Mouse (Mus musculus): ENCODE measurements around the gene Vcpkmt. TPM values are rescaled to one million over a fixed set of nuclear protein-coding genes. Genes with fewer than 3 reads are reported as not detected.

The Vcpkmt gene
- polyA plus RNA-seq, 2 experiments, result 21.3 to 28.2 TPM

DNA sequence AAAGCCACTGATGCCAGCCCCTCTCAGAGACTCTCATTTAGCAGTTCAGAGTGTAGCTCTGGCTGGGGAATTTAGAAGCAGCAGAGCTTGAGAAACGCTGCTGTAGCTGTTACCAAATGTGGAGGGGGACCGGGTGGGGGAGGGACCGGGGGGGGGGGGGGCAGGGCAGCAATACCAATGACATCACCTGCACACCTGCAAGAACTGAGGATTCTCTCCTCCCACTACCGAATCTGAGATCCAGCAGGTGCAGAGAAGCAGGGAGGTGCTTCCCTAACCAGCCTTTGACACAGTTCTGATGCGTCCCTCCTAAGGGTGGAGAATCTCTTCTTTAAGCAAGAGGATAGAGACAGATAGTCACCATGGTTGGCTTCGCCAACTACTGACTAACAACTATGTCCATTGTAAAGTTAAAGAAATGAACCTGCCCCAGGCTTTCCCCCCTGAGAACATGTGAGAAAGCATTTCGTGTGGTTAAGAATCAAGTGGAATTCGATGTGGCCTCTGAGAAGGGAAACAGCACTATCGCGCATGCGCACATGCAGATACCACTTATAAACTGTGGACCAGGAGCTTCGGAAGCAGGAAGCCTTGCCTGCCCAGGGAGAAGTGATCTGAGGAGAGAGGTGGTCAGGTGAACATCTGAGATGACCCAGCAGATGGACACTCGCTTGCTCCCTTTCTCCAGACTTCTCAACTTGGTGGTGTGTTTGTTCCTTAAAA lies 37.2 kb downstream of the Vcpkmt start:
- Histone ChIP-seq H3K27me3 (ENCODE audit: control insufficient read depth, insufficient read depth, low read length) (no peaks in the 10 kb centered on the region), H3K4me1 (ENCODE audit: control insufficient read depth, insufficient read depth, low read length) (peaks cover 2% of the 10 kb centered on the region; the same call in 1 of the 2 replicates), H3K27ac (replicated peaks; ENCODE audit: low read depth, low read length) (no peak overlapping the region), H3K4me2 (replicated peaks; ENCODE audit: low read depth, low read length, severe bottlenecking) (no peak overlapping the region), H3K9ac (ENCODE audit: low read depth, low read length, severe bottlenecking) (no peak overlapping the region), H3K36me3 (ENCODE audit: control insufficient read depth, insufficient read depth, low read length) (no peaks in the 10 kb centered on the region), H3K9me3 (ENCODE audit: control insufficient read depth, low read length) (no peaks in the 10 kb centered on the region), H3K4me3 (replicated peaks; ENCODE audit: low read length) (no peak overlapping the region)
- ATAC-seq (ENCODE audit: low FRiP score, low read depth) (no peak), DNase-seq (ENCODE audit: low spot score) (no peak)
- 68% methylated on average over 12 of the region's 13 CpGs for WGBS
- no peak for TF ChIP-seq POLR2A (IDR thresholded peaks at IDR 0.05; ENCODE audit: borderline replicate concordance, extremely low read depth, insufficient read depth, insufficient read length)

DNA sequence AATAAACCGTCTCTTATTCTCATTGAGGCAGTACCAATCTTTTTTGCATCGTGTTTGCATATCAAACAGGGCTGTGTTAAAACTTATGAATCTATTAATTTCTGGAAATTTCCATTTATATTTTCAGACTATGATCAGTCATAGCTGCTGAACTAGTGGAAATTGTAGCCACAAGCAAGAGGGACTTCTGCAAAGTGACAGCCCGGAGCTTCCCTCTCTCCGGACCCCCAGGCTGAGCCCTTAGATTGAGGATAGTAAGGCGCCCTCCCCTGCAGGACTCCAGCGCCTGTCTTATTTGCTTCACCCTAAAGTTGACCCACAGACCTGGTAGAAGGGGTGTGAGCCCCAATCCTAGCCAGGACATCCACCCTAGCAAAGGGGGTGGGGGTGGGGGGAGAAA lies 37.8 kb downstream of the Vcpkmt start:
- Histone ChIP-seq H3K36me3 (ENCODE audit: control insufficient read depth, insufficient read depth, low read length) (no peaks in the 10 kb centered on the region), H3K27ac (replicated peaks; ENCODE audit: low read depth, low read length) (no peak overlapping the region), H3K9me3 (ENCODE audit: control insufficient read depth, low read length) (no peaks in the 10 kb centered on the region), H3K4me1 (ENCODE audit: control insufficient read depth, insufficient read depth, low read length) (peaks cover 2% of the 10 kb centered on the region; the same call in 1 of the 2 replicates), H3K9ac (ENCODE audit: low read depth, low read length, severe bottlenecking) (no peak overlapping the region), H3K4me2 (replicated peaks; ENCODE audit: low read depth, low read length, severe bottlenecking) (no peak overlapping the region), H3K4me3 (replicated peaks; ENCODE audit: low read length) (no peak overlapping the region), H3K27me3 (ENCODE audit: control insufficient read depth, insufficient read depth, low read length) (no peaks in the 10 kb centered on the region)
- TF ChIP-seq POLR2A (IDR thresholded peaks at IDR 0.05; ENCODE audit: borderline replicate concordance, extremely low read depth, insufficient read depth, insufficient read length), result no peak
- no peak for DNase-seq (ENCODE audit: low spot score)
- no peak for ATAC-seq (ENCODE audit: low FRiP score, low read depth)
- WGBS, result 84% methylated on average over 6 of the region's 6 CpGs

DNA sequence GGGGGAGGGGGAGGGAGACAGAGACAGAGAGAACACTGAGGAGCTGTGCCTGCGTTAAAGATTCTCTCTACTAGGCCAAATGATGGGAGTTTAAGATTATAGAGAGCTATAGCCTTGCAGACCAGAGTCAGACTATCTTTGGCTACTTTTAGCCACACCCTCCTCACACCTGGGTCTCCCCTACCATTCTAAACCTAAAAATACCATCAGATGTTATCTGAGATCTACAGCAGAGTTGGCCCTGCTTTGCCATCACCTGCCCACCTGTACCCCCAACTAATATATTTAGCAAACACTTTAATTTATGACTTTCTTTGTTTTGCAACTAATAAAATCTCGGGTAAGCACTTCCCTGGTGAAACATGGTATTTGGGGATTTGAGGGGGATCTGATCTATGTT lies 38.3 kb downstream of the Vcpkmt start:
- no peaks in the 10 kb centered on the region for H3K9me3 ChIP-seq (ENCODE audit: control insufficient read depth, low read length)
- H3K4me1 ChIP-seq (ENCODE audit: control insufficient read depth, insufficient read depth, low read length), result peaks cover 2% of the 10 kb centered on the region; the same call in 1 of the 2 replicates
- H3K4me2 ChIP-seq (replicated peaks; ENCODE audit: low read depth, low read length, severe bottlenecking), result no peak overlapping the region
- H3K27me3 ChIP-seq (ENCODE audit: control insufficient read depth, insufficient read depth, low read length), result no peaks in the 10 kb centered on the region
- H3K36me3 ChIP-seq (ENCODE audit: control insufficient read depth, insufficient read depth, low read length), result no peaks in the 10 kb centered on the region
- no peak overlapping the region for H3K27ac ChIP-seq (replicated peaks; ENCODE audit: low read depth, low read length)
- ATAC-seq (ENCODE audit: low FRiP score, low read depth) (no peak), DNase-seq (ENCODE audit: low spot score) (no peak)
- H3K4me3 ChIP-seq (replicated peaks; ENCODE audit: low read length), result no peak overlapping the region
- H3K9ac ChIP-seq (ENCODE audit: low read depth, low read length, severe bottlenecking), result no peak overlapping the region
- 44% methylated on average over 2 of the region's 2 CpGs for WGBS
- no peak for TF ChIP-seq POLR2A (IDR thresholded peaks at IDR 0.05; ENCODE audit: borderline replicate concordance, extremely low read depth, insufficient read depth, insufficient read length)

DNA sequence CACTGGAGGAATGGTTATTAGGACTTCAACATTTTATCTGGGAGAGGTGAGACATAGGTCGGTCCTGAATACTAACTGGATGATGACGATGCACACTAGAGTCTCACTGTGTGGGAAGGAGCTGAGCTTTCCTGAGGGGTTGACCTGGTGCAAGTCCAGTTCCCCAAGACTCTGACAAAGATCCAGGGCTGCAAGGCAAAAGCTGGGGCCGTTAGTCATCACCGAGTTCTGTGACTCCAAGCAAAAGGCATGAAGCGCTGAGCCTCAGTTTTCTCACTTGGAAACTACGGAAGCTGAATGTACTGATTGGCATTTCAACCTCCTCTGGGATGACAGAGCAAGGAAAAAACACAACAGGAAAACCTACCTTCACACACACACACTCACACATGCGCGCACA lies 40.5 kb downstream of the Vcpkmt start:
- no peaks in the 10 kb centered on the region for H3K9me3 ChIP-seq (ENCODE audit: control insufficient read depth, low read length)
- H3K27ac ChIP-seq (replicated peaks; ENCODE audit: low read depth, low read length), result no peak overlapping the region
- ATAC-seq (ENCODE audit: low FRiP score, low read depth) (no peak), DNase-seq (ENCODE audit: low spot score) (no peak)
- H3K9ac ChIP-seq (ENCODE audit: low read depth, low read length, severe bottlenecking), result no peak overlapping the region
- no peak for TF ChIP-seq POLR2A (IDR thresholded peaks at IDR 0.05; ENCODE audit: borderline replicate concordance, extremely low read depth, insufficient read depth, insufficient read length)
- 90% methylated on average over 8 of the region's 8 CpGs for WGBS
- H3K4me3 ChIP-seq (replicated peaks; ENCODE audit: low read length), result no peak overlapping the region
- H3K4me1 ChIP-seq (ENCODE audit: control insufficient read depth, insufficient read depth, low read length), result peaks cover 19% of the 10 kb centered on the region
- no peaks in the 10 kb centered on the region for H3K27me3 ChIP-seq (ENCODE audit: control insufficient read depth, insufficient read depth, low read length)
- no peak overlapping the region for H3K4me2 ChIP-seq (replicated peaks; ENCODE audit: low read depth, low read length, severe bottlenecking)
- no peaks in the 10 kb centered on the region for H3K36me3 ChIP-seq (ENCODE audit: control insufficient read depth, insufficient read depth, low read length)

DNA sequence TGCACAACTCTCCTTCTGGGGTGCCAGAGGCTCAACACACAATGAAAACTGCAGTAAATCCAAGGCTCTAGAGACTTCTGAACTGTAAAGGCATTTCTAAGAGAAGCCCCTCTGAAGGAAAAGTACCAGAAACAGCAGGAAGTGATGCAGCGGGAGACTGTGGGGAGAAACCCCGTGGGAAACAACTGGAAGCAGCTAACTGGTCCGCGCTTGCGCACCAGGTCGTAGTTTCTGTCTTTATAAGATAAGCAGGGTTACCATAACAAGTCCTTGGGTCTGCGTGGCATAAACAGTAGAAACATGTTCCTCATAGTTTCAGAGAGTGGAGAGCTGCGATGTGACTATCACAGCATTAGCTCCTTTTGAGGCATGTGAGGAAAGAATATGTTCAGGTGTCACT lies 41.2 kb downstream of the Vcpkmt start:
- WGBS, result 65% methylated on average over 8 of the region's 8 CpGs
- Histone ChIP-seq H3K27me3 (ENCODE audit: control insufficient read depth, insufficient read depth, low read length) (no peaks in the 10 kb centered on the region), H3K36me3 (ENCODE audit: control insufficient read depth, insufficient read depth, low read length) (no peaks in the 10 kb centered on the region), H3K4me1 (ENCODE audit: control insufficient read depth, insufficient read depth, low read length) (peaks cover 26% of the 10 kb centered on the region), H3K9ac (ENCODE audit: low read depth, low read length, severe bottlenecking) (no peak overlapping the region), H3K9me3 (ENCODE audit: control insufficient read depth, low read length) (no peaks in the 10 kb centered on the region), H3K4me3 (replicated peaks; ENCODE audit: low read length) (no peak overlapping the region), H3K27ac (replicated peaks; ENCODE audit: low read depth, low read length) (no peak overlapping the region), H3K4me2 (replicated peaks; ENCODE audit: low read depth, low read length, severe bottlenecking) (no peak overlapping the region)
- no peak for DNase-seq (ENCODE audit: low spot score)
- ATAC-seq (ENCODE audit: low FRiP score, low read depth), result no peak
- TF ChIP-seq POLR2A (IDR thresholded peaks at IDR 0.05; ENCODE audit: borderline replicate concordance, extremely low read depth, insufficient read depth, insufficient read length), result no peak
